Mouse (Mus musculus) heart, embryonic 14.5 days (tissue): Measurements from ENCODE around the gene Dgcr2. TPM values are rescaled to one million over a fixed set of nuclear protein-coding genes. Genes with fewer than 3 reads are reported as not detected.

ENCODE experiments used
- ATAC-seq: fragments of 200-750 bp; cut with Nextera tagmentation; 2 replicates; pipeline ENCODE4 v1.8.0; 2017; ENCODE audit warnings: low read depth, moderate TSS enrichment; ENCODE audit not compliant: insufficient number of reproducible peaks, insufficient read depth, low FRiP score
- H3K27ac ChIP-seq, 2 experiments: fragments of 200-500 bp in 1 of 2; fragments of 300-500 bp in 1 of 2; sonication (generic) in 1 of 2; replicated peaks in 1 of 2; 2 replicates each; pipeline ENCODE4 v1.5.1; 2012 to 2014; ENCODE audit warnings: low read depth in 2 of 2, low read length in 2 of 2, control low read depth in 1 of 2, mild to moderate bottlenecking in 1 of 2, mixed read lengths in 1 of 2; ENCODE audit not compliant: control insufficient read depth in 1 of 2, insufficient read depth in 1 of 2
- H3K27me3 ChIP-seq: fragments of 300-500 bp; sonication (generic); 2 replicates; pipeline ENCODE4 v1.6.1; 2014; ENCODE audit warnings: mild to moderate bottlenecking, low read length, control low read depth; ENCODE audit not compliant: control insufficient read depth, insufficient read depth
- H3K36me3 ChIP-seq: fragments of 300-500 bp; sonication (generic); 2 replicates; pipeline ENCODE4 v1.6.1; 2014; ENCODE audit warnings: mild to moderate bottlenecking, control low read depth, low read length, mixed read lengths; ENCODE audit not compliant: control insufficient read depth, insufficient read depth
- H3K4me1 ChIP-seq, 2 experiments: fragments of 200-500 bp in 1 of 2; fragments of 300-500 bp in 1 of 2; sonication (generic) in 1 of 2; 2 replicates each; pipeline ENCODE4 v1.6.1; 2012 to 2014; ENCODE audit warnings: low read length in 2 of 2, control low read depth in 1 of 2, mixed read lengths in 1 of 2; ENCODE audit not compliant: control insufficient read depth in 2 of 2, insufficient read depth in 2 of 2
- H3K4me2 ChIP-seq: fragments of 300-500 bp; sonication (generic); 2 replicates; pipeline ENCODE4 v1.6.1; 2014; ENCODE audit warnings: mild to moderate bottlenecking, low read length
- H3K4me3 ChIP-seq, 2 experiments: fragments of 200-500 bp in 1 of 2; fragments of 300-500 bp in 1 of 2; sonication (generic) in 1 of 2; 2 replicates each; pipeline ENCODE4 v1.5.1; 2012 to 2014; ENCODE audit warnings: low read length in 2 of 2, mild to moderate bottlenecking in 2 of 2, control low read depth in 1 of 2, low read depth in 1 of 2, moderate library complexity in 1 of 2; ENCODE audit not compliant: control insufficient read depth in 1 of 2, insufficient read depth in 1 of 2
- H3K9ac ChIP-seq: fragments of 300-500 bp; sonication (generic); 2 replicates; pipeline ENCODE4 v1.6.1; 2014; ENCODE audit warnings: mild to moderate bottlenecking, low read length
- H3K9me3 ChIP-seq: fragments of 300-500 bp; sonication (generic); 2 replicates; pipeline ENCODE4 v1.6.1; 2016; ENCODE audit warnings: low read length, control low read depth; ENCODE audit not compliant: control insufficient read depth
- WGBS: fragments of 180-500 bp; shearing (Covaris S2); extraction: QIAGEN DNeasy Blood & Tissue Kit; methylation state at CpG from one replicate; pipeline ENCODE4 v1.1.7; 2014; 5-methylcytosine and 5-hydroxymethylcytosine counted together
- polyA plus RNA-seq: library from polyadenylated mRNA; unstranded; fragments of >200 nt; fragmentation: Nextera tagmentation; extraction: Ambion mirVana; gene quantifications from 2 replicates; pipeline ENCODE4 v1.2.1, GENCODE M21; 2014

The Dgcr2 gene
- polyA plus RNA-seq, 1 experiment from 2014 or later, result 49.7 TPM

- 60% methylated on average over 6 of the region's 6 CpGs for WGBS
- H3K36me3 ChIP-seq, result peaks cover 8% of the 10 kb centered on the region; the same call in 1 of the 2 replicates
- no peak overlapping the region for H3K4me3 ChIP-seq
Measured at GRCm38 (mm10) chr16:17884116-17884515, 14.2 kb downstream of the Dgcr2 start.

DNA sequence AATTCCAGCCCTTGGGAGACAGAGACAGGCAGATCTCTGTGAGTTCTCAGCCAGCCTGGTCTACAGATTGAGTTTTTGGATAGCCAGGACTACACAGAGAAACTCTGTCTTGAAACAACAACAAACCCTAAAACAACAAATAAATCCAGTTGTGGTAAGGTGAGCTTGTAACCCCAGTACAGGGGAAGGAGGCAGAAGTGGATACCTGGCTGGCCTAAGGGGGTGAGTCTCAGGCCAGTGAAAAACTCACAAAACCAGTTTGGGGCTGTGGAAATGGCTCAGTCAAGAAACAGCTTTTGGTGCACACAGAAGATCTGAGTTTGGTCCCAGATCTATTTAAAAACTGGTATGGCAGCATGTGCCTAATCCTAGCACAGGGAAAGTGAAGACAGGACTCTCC lies 16.2 kb downstream of the Dgcr2 start:
- no peak overlapping the region for H3K4me3 ChIP-seq
- no peak overlapping the region for H3K9ac ChIP-seq
- H3K4me1 ChIP-seq, result peaks cover 6 to 17% of the 10 kb centered on the region in 2 experiments; a peak in 3 of 4 replicates
- no peaks in the 10 kb centered on the region for H3K27me3 ChIP-seq
- no peaks in the 10 kb centered on the region for H3K9me3 ChIP-seq
- H3K36me3 ChIP-seq, result peaks cover 8% of the 10 kb centered on the region; the same call in 1 of the 2 replicates
- H3K4me2 ChIP-seq, result no peak overlapping the region
- no peak overlapping the region for H3K27ac ChIP-seq
- ATAC-seq, result no peak

More at GRCm38 (mm10) chr16:17884116-17884515, 14.2 kb downstream of the Dgcr2 start:
- ATAC-seq, result no peak
- no peak overlapping the region for H3K9ac ChIP-seq
- H3K27ac ChIP-seq, result no peak overlapping the region
- no peak overlapping the region for H3K4me2 ChIP-seq
- H3K4me1 ChIP-seq, result peaks cover 4 to 13% of the 10 kb centered on the region in 2 experiments; a peak in 3 of 4 replicates
- H3K9me3 ChIP-seq, result no peaks in the 10 kb centered on the region
- no peaks in the 10 kb centered on the region for H3K27me3 ChIP-seq

GRCm38 (mm10) chr16:17879571-17879970 lies 18.8 kb downstream of the Dgcr2 start:
- Histone ChIP-seq H3K4me3 (no peak overlapping the region), H3K4me2 (no peak overlapping the region), H3K27ac (no peak overlapping the region), H3K4me1 (peaks cover 11 to 27% of the 10 kb centered on the region in 2 experiments), H3K9me3 (no peaks in the 10 kb centered on the region), H3K27me3 (no peaks in the 10 kb centered on the region), H3K9ac (no peak overlapping the region), H3K36me3 (peaks cover 8% of the 10 kb centered on the region; the same call in 1 of the 2 replicates)
- 81% methylated on average over 4 of the region's 4 CpGs for WGBS
- ATAC-seq, result no peak

DNA sequence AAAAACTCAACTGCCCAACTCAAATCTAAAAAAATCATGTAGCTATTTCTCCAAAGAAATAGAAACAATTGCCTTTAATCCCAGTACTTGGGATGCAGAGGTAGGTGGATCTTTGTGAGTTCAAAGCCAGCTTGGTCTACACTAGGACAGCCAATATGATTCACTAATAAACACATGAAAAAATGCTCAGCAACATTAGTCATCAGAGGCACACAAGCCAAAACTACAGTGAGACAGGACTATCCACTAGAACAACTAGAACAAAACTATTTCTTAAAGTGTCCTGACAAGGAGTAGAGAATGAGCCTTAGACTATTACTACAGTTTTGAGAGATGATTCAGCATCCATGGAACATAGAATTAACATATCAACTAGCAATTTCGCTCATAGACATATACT lies 22.3 kb downstream of the Dgcr2 start:
- H3K9ac ChIP-seq, result no peak overlapping the region
- H3K9me3 ChIP-seq, result no peaks in the 10 kb centered on the region
- ATAC-seq, result no peak
- no peaks in the 10 kb centered on the region for H3K27me3 ChIP-seq
- 90% methylated on average over 1 of the region's 1 CpGs for WGBS
- H3K4me3 ChIP-seq, result no peak overlapping the region
- H3K4me1 ChIP-seq, result peaks cover 18 to 45% of the 10 kb centered on the region in 2 experiments
- peaks cover 9% of the 10 kb centered on the region for H3K36me3 ChIP-seq
- no peak overlapping the region for H3K4me2 ChIP-seq
- no peak overlapping the region for H3K27ac ChIP-seq

- WGBS, result 26% methylated on average over 4 of the region's 4 CpGs
- Histone ChIP-seq H3K36me3 (peaks cover 15% of the 10 kb centered on the region), H3K9ac (no peak overlapping the region), H3K4me1 (peaks cover 18 to 49% of the 10 kb centered on the region in 2 experiments), H3K27me3 (no peaks in the 10 kb centered on the region), H3K9me3 (no peaks in the 10 kb centered on the region), H3K27ac (peak overlapping the region; percentile 34 to 64), H3K4me2 (no peak overlapping the region), H3K4me3 (no peak overlapping the region)
- 0 out of 2 replicates have a peak, but pooled peaks have one; percentile 14 for ATAC-seq
Measured at GRCm38 (mm10) chr16:17875174-17875573, 23.2 kb downstream of the Dgcr2 start.

GRCm38 (mm10) chr16:17872995-17873394 lies 25.4 kb downstream of the Dgcr2 start:
- no peak overlapping the region for H3K9ac ChIP-seq
- peak overlapping the region; percentile 9 to 37; a peak in 2 of 4 replicates for H3K27ac ChIP-seq
- no peak overlapping the region for H3K4me3 ChIP-seq
- peaks cover 24% of the 10 kb centered on the region for H3K36me3 ChIP-seq
- 0 out of 2 replicates have a peak overlapping the region, but pooled peaks have one; percentile 8 for H3K4me2 ChIP-seq
- WGBS, result 18% methylated on average over 4 of the region's 4 CpGs
- no peaks in the 10 kb centered on the region for H3K9me3 ChIP-seq
- peaks cover 16 to 45% of the 10 kb centered on the region in 2 experiments for H3K4me1 ChIP-seq
- ATAC-seq, result no peak
- no peaks in the 10 kb centered on the region for H3K27me3 ChIP-seq

DNA sequence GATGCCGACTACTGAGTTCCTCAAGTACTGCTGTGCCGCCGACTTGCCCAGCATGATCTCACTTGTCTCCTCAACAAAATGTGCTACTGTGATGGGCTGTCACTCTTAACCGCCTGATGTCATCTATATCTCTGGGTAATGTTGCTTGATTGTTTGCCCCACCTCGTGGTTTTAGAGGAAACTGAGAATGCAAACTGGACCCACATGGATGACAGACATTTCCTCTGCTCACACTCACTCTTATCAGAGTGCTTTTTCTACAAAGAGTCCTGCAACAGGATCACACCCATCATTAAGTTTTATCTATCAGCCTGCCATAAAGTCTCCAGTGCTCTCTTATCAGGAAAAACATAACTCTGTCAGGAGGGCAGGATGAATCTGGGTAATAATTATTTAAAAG lies 27.1 kb downstream of the Dgcr2 start:
- Histone ChIP-seq H3K4me2 (no peak overlapping the region), H3K27me3 (no peaks in the 10 kb centered on the region), H3K36me3 (peaks cover 28% of the 10 kb centered on the region), H3K9me3 (no peaks in the 10 kb centered on the region), H3K9ac (no peak overlapping the region), H3K4me3 (no peak overlapping the region), H3K27ac (no peak overlapping the region), H3K4me1 (peaks cover 16 to 44% of the 10 kb centered on the region in 2 experiments)
- ATAC-seq, result no peak
- 28% methylated on average over 5 of the region's 5 CpGs for whole genome bisulfite sequencing

GRCm38 (mm10) chr16:17865770-17866169 lies 32.6 kb downstream of the Dgcr2 start:
- Histone ChIP-seq H3K27me3 (no peaks in the 10 kb centered on the region), H3K9ac (no peak overlapping the region), H3K4me3 (no peak overlapping the region), H3K36me3 (peaks cover 38% of the 10 kb centered on the region; the same call in 1 of the 2 replicates), H3K4me1 (peaks cover 0 to 1% of the 10 kb centered on the region in 2 experiments; a peak in 1 of 4 replicates), H3K4me2 (no peak overlapping the region), H3K9me3 (no peaks in the 10 kb centered on the region), H3K27ac (no peak overlapping the region)
- 71% methylated on average over 6 of the region's 6 CpGs for WGBS
- no peak for ATAC-seq
